Mouse (Mus musculus) erythroblast, embryonic 14.5 days (primary cell): Measurements from ENCODE around the gene Fhl2.

Source experiments
- GATA1 ChIP-seq: IDR thresholded peaks from 2 replicates; pipeline ENCODE4 v1.6.1; 2012; ENCODE audit warnings: low read length, inconsistent platforms, mixed read lengths
- TAL1 ChIP-seq: IDR thresholded peaks from 3 replicates; pipeline ENCODE4 v1.6.1; 2012; ENCODE audit warnings: low read length, inconsistent platforms, mixed read lengths

GRCm38 (mm10) chr1:43201796-43202195, 5.0 kb upstream of the Fhl2 start:
- TF ChIP-seq TAL1 (no peak), GATA1 (no peak)
